In the genomic region with DNA sequence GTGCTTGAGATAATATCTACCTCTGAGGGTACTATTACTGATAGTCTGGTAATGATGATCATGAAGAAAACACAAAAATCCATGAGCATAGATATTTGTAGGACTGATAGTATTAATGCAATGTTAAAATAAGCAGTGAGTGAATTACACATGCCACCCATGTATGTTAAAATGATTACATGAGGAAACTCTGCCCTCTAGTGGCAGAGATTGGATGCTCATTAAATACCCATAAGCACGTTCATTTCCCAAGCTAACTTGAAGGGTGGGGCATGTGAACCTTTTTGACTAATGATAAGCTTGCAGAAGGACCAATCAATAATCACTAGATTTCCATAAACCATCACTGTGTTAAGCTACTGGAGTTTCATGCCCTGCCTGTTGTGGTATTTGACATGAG, we compare ENCODE assay signal across 9 mouse cellular contexts.
A peak's percentile ranks its signal among the peaks of the same experiment; 100 is the strongest.
DNase-seq lines count a peak whose midpoint lies in the region; ATAC-seq lines count a peak whose summit lies in the region.
"Had no signal": no experiment of that assay in that cellular context is flagged by ENCODE, and none has a peak within 500 bp of the region (broad histone marks: within the 10 kb centered on the region; RNA-seq: fewer than 3 reads in every experiment).

No protein-coding gene starts in this region.

- 0 out of 2 replicates have a peak, but pooled peaks cover 2% of the 10 kb centered on the region for H3K4me1 ChIP-seq in heart, embryonic 10.5 days
- H3K4me1 ChIP-seq: liver, embryonic 15.5 days had no signal

- no peaks in the 10 kb centered on the region for H3K9me3 ChIP-seq in heart, embryonic 10.5 days
- H3K9me3 ChIP-seq: liver, embryonic 15.5 days had no signal

- H3K4me3 ChIP-seq in heart, embryonic 10.5 days = no peak overlapping the region
- H3K4me3 ChIP-seq: liver, embryonic 15.5 days had no signal

- peak; percentile 83 for ATAC-seq in megakaryocyte-erythroid progenitor cell, adult 5-6 weeks (replicated peaks; ENCODE audit: low FRiP score, low TSS enrichment, poor library complexity, severe bottlenecking)

- H3K27ac ChIP-seq in heart, embryonic 10.5 days = no peak overlapping the region
- H3K27ac ChIP-seq: liver, embryonic 15.5 days had no signal

- 3% methylated on average over 1 of the region's 1 CpGs for WGBS in heart, embryonic 10.5 days

- DNase-seq in heart, adult 9 months (ENCODE audit: low spot score in 2 of 2) = peak; percentile 9 to 40
- no peak for DNase-seq in heart, embryonic 10.5 days (ENCODE audit: low spot score)
- DNase-seq in 3134 (ENCODE audit: extremely low read depth, insufficient read length, low spot score) = peak; percentile 8
- peak; percentile 53 for DNase-seq in ES-CJ7 (ENCODE audit: low read depth, low spot score)
- DNase-seq in embryo, embryonic 11.5 days (ENCODE audit: low read depth, low spot score) = peak; percentile 46
- DNase-seq in induced T-regulatory cell, adult 2 months (ENCODE audit: low read depth) = peak; percentile 81
- peak; percentile 43 for DNase-seq in thymus, postnatal 4 days

- no peaks in the 10 kb centered on the region for H3K36me3 ChIP-seq in heart, embryonic 10.5 days
- H3K36me3 ChIP-seq: liver, embryonic 15.5 days had no signal

- no peaks in the 10 kb centered on the region for H3K27me3 ChIP-seq in heart, embryonic 10.5 days (ENCODE audit: insufficient read depth, poor library complexity, severe bottlenecking)
- H3K27me3 ChIP-seq: liver, embryonic 15.5 days had no signal
